Mouse (Mus musculus) liver, embryonic 14.5 days (tissue): ENCODE data around the gene Slc7a5. TPM values are rescaled to one million over a fixed set of nuclear protein-coding genes. Genes with fewer than 3 reads are reported as not detected.
A peak's percentile ranks its signal among the peaks of the same experiment; 100 is the strongest.

Experiments used
- ATAC-seq: fragments of 200-750 bp; cut with Nextera tagmentation; 2 replicates; pipeline ENCODE4 v1.8.0; 2017; ENCODE audit warnings: moderate number of reproducible peaks, mild to moderate bottlenecking, moderate library complexity; ENCODE audit not compliant: insufficient read depth
- DNase-seq, 3 experiments: peaks; one replicate each; pipeline ENCODE4 v3.0.0-alpha.2; 2012 to 2013; ENCODE audit warnings: low read depth in 3 of 3, low spot score in 3 of 3
- H3K27ac ChIP-seq: fragments of 300-500 bp; sonication (generic); 2 replicates; pipeline ENCODE4 v1.5.1; 2014; ENCODE audit warnings: moderate library complexity, mild to moderate bottlenecking, control low read depth, inconsistent platforms
- H3K27me3 ChIP-seq: fragments of 300-500 bp; sonication (generic); 2 replicates; pipeline ENCODE4 v1.6.1; 2014; ENCODE audit warnings: mild to moderate bottlenecking, low read length, moderate library complexity; ENCODE audit not compliant: control insufficient read depth, insufficient read depth
- H3K36me3 ChIP-seq: fragments of 300-500 bp; sonication (generic); replicated peaks from 2 replicates; pipeline ENCODE4 v1.6.1; 2014; ENCODE audit warnings: low read depth; ENCODE audit not compliant: control insufficient read depth, insufficient read depth
- H3K4me1 ChIP-seq, 2 experiments: fragments of 200-500 bp in 1 of 2; fragments of 300-500 bp in 1 of 2; sonication (generic) in 1 of 2; replicated peaks; 2 replicates each; pipeline ENCODE4 v1.6.1; 2012 to 2014; ENCODE audit warnings: antibody characterized with exemption in 1 of 2, inconsistent platforms in 1 of 2, low read length in 1 of 2; ENCODE audit not compliant: control insufficient read depth in 2 of 2, insufficient read depth in 2 of 2
- H3K4me2 ChIP-seq: fragments of 300-500 bp; sonication (generic); 2 replicates; pipeline ENCODE4 v1.6.1; 2014; ENCODE audit warnings: low read depth, mild to moderate bottlenecking, control low read depth, moderate library complexity
- H3K4me3 ChIP-seq, 2 experiments: fragments of 200-500 bp in 1 of 2; fragments of 300-500 bp in 1 of 2; sonication (generic) in 1 of 2; 2 replicates each; pipeline ENCODE4 v1.5.1; 2012 to 2014; ENCODE audit warnings: low read depth in 2 of 2, low read length in 2 of 2, mild to moderate bottlenecking in 2 of 2, control low read depth in 1 of 2, inconsistent platforms in 1 of 2, moderate library complexity in 1 of 2; ENCODE audit not compliant: insufficient read depth in 1 of 2
- H3K9ac ChIP-seq: fragments of 300-500 bp; sonication (generic); replicated peaks from 2 replicates; pipeline ENCODE4 v1.6.1; 2014; ENCODE audit warnings: mild to moderate bottlenecking, control low read depth, moderate library complexity
- H3K9me3 ChIP-seq: fragments of 300-500 bp; sonication (generic); 2 replicates; pipeline ENCODE4 v1.6.1; 2016; ENCODE audit warnings: low read length, mixed read lengths; ENCODE audit not compliant: control insufficient read depth
- CTCF ChIP-seq: IDR thresholded peaks from 2 replicates; pipeline ENCODE4 v1.5.1; 2016; ENCODE audit warnings: antibody characterized with exemption, low read depth, control low read depth
- EP300 ChIP-seq: IDR thresholded peaks from 2 replicates; pipeline ENCODE4 v1.6.1; 2016; ENCODE audit warnings: antibody characterized with exemption, low read depth
- WGBS: fragments of 180-500 bp; shearing (Covaris S2); extraction: QIAGEN DNeasy Blood & Tissue Kit; methylation state at CpG from one replicate; pipeline ENCODE4 v1.1.7; 2014; ENCODE audit not compliant: insufficient replicate concordance; 5-methylcytosine and 5-hydroxymethylcytosine counted together
- polyA plus RNA-seq, 2 experiments: library from polyadenylated mRNA; depleted of rRNA in 1 of 2; stranded (reverse) in 1 of 2; unstranded in 1 of 2; fragments of >200 nt; fragmentation: Nextera tagmentation in 1 of 2; extraction: Ambion mirVana in 1 of 2; gene quantifications; 2 replicates each; pipeline versions ENCODE4 v1.2.1 to v1.2.3; 2012 to 2014

Gene Slc7a5
- polyA plus RNA-seq (2012; rRNA removed) (40.0 and 40.9 TPM in 2 replicates), polyA plus RNA-seq (2014; fragmentation: Nextera tagmentation; extraction: Ambion mirVana) (36.7 and 40.7 TPM in 2 replicates)

DNA sequence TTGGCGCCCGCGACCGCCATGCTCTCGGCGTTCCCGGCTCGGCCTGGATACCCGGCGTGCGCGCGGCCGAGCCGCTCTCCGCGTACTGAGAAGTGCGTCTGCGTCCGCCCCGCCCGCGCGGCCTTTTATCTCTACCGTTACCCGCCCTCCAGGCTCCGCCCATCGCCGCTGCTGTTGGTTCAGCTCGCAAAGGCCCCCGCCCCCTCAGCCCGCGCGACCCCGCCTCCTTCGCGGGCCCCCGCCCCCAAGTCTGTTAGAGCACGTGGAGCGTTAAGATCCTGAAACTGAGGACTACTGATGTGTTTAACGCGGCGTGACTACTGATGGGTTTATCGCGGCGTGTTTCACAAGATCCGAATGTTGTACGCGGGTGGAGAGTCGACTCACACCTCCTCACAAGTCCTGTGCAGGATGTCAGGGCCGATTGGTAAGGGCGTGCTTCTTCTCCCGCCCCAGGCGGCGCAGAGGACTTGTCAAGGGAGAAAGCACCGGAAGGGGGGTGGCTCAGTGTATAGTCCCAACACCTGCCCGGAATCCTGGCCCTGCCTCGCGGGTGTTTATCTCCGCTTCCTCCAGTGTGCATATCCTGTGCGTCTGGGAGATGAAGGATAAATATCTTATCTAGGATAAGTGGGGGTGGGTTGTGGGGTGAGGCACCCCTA is at the start of gene Slc7a5:
Slc7a5 (minus strand) TSS at position 108 of the 662 bp plus-strand sequence.
- Histone ChIP-seq H3K27ac (peak within 1 kb of the TSS; percentile 40), H3K4me2 (peak within 1 kb of the TSS; percentile 70), H3K4me3 (peak within 1 kb of the TSS; percentile 72 to 77), H3K27me3 (no peaks in the 10 kb centered on the region), H3K4me1 (peaks cover 34 to 40% of the 10 kb centered on the region in 2 experiments), H3K9ac (peak within 1 kb of the TSS; percentile 84), H3K36me3 (peaks cover 16% of the 10 kb centered on the region), H3K9me3 (no peaks in the 10 kb centered on the region)
- 0% methylated on average over 61 of the region's 61 CpGs for WGBS
- ATAC-seq (peak; percentile 90), DNase-seq (peak; percentile 90 to 94 (median 92))
- TF ChIP-seq EP300, result no peak
- TF ChIP-seq CTCF, result no peak

DNA sequence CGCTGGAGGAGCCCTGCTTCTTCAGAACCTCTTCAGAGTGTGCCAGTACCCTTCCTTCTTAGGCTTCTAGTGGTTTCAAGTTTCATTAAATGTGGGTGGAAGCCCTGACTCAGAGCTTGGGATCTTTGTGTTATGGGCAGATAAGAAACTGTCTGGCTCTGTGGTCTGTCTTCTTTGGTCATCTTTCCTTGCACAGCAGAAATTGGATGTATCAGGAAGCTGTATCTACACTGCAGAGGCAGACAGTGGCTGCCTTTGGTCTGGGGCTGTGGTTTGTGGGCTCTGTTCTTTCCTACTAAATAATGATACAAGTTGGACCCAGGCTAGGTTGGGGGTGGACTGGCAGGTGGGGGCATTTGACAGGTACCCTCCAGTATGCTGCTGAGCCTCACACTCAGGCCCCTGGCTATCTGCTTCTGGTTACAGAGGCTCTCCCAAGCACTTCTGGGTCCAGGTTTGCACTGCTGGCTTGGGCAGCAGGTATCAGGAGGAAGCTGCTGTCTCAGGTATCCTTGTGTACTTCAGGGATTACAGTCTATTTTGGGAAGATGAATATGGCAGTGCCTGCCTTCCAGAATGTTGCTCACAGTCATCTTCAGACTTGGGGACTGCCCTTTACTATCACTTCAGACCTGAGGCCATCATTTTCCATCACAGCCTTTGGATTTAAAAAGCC is 48.5 kb upstream of the Slc7a5 start:
- peaks cover 23 to 38% of the 10 kb centered on the region in 2 experiments for H3K4me1 ChIP-seq

DNA sequence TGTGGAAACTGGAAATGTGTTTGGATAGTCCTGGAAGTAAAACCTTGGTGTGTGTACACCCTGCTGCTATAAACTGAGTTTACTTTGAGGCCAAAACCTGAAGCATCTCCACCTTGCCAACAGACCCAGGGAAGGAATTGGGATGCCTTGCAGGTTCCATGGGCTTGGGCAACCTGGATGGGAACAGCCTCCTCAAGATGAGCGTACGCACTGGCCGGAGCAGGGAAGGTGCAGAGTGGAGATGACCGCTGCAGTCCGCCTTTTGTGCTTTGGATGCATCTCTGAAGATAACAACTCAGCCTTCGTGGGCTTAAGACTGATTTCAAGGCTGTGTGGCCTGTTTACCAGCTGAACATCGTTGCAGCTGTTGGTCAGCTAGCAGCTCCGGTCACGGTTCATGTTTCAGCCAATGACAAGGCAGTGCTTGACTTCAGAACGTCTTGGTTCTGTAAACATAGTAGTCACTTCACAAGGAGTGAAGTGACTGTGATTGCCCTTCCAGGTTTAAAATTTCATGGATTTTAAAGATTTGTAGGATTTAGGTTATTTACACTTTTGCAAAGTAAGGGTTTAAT is 47.6 kb upstream of the Slc7a5 start:
- ATAC-seq (no peak), DNase-seq (no peak)
- H3K36me3 ChIP-seq, result peaks cover 3% of the 10 kb centered on the region; the same call in 1 of the 2 replicates
- TF ChIP-seq CTCF (no peak), EP300 (no peak)
- 50% methylated on average over 10 of the region's 10 CpGs for WGBS
- no peak overlapping the region for H3K27ac ChIP-seq
- no peaks in the 10 kb centered on the region for H3K9me3 ChIP-seq
- H3K9ac ChIP-seq, result no peak overlapping the region
- no peaks in the 10 kb centered on the region for H3K27me3 ChIP-seq
- peak overlapping the region; percentile 25 for H3K4me2 ChIP-seq
- peaks cover 23 to 38% of the 10 kb centered on the region in 2 experiments for H3K4me1 ChIP-seq
- H3K4me3 ChIP-seq, result no peak overlapping the region

More for the DNA sequence above, 48.5 kb upstream of the Slc7a5 start:
- Histone ChIP-seq H3K4me2 (peak overlapping the region; percentile 25), H3K9ac (no peak overlapping the region), H3K4me3 (no peak overlapping the region), H3K9me3 (no peaks in the 10 kb centered on the region), H3K36me3 (peaks cover 3% of the 10 kb centered on the region; the same call in 1 of the 2 replicates), H3K27ac (peak overlapping the region; percentile 4; the same call in 1 of the 2 replicates), H3K27me3 (no peaks in the 10 kb centered on the region)
- ATAC-seq (peak; percentile 64), DNase-seq (peak in 1 of 3 experiments; percentile 46)
- TF ChIP-seq EP300 (peak; percentile 65), CTCF (no peak)
- 12% methylated on average over 1 of the region's 1 CpGs for WGBS

DNA sequence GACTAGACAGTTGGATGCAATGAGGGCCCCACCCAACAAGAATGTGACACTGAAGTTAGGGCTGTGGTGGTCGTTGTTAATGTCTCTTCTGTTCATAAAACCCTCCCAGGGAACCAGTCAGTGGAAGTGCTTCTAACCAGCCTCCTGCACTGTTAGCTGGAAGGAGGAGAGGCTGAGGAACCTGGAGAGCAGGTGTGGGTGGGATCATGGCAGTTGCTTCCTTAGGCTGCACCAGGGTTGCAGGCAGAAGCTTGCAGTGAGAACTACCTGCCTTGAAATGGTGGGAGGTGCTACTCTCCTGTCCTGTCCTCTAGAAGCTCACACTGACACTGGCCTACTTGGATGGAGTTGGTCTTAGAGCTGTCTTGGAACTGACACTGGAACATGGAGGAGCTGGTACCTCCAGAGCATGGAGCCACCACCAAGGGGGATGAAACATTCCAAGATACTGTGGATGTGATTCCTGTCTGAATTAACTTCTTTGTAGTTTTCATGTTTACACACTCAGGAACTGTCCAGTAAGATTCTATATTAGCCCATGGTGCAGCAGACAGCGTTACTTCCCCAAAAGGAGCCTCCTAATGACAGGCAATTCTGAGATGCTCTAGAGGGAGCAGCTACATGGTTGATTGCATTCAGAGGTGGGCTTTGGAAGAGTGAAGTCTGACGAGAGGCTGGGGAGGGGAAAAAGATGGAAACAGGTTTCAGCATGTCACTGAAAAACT is 46.5 kb upstream of the Slc7a5 start:
- Histone ChIP-seq H3K27me3 (no peaks in the 10 kb centered on the region), H3K9ac (no peak overlapping the region), H3K4me2 (no peak overlapping the region), H3K36me3 (peaks cover 3% of the 10 kb centered on the region; the same call in 1 of the 2 replicates), H3K4me3 (no peak overlapping the region), H3K27ac (no peak overlapping the region), H3K9me3 (no peaks in the 10 kb centered on the region), H3K4me1 (peaks cover 29 to 44% of the 10 kb centered on the region in 2 experiments)
- no peak for ATAC-seq
- TF ChIP-seq CTCF, result no peak
- TF ChIP-seq EP300, result no peak
- 39% methylated on average over 3 of the region's 3 CpGs for WGBS
- DNase-seq, result no peak
